Mouse (Mus musculus) spleen, postnatal 14 days (tissue): ENCODE measurements around the gene Mak.

Experiments
- DNase-seq, 2 experiments: peaks; one replicate each; pipeline ENCODE4 v3.0.0; 2021 to 2022; ENCODE audit warnings: low spot score in 2 of 2

Mak gene

GRCm38 (mm10) chr13:41071617-41072016, 7.9 kb downstream of the Mak start:
- no peak for DNase-seq

GRCm38 (mm10) chr13:41067618-41068017, 11.9 kb downstream of the Mak start:
- DNase-seq, result no peak

DNA sequence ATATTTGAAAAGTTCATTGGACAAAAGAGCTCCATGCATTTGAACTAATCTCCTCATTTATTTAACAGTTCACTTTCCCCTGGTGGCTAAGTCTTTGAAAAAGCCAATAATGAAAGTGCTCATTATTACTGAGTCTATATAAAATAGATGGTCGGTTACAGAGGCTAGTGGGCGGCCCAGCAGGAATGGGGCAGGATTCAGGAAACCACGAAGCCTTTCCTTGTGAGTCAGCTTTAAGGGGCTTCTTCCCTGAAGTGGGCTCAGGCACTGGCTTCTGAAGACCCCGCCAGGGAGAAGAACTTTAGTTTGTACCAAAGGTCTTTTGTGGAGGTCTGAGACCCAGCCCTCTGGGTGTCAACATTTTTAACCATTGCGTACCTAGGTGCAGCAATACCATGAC, 27.5 kb downstream of the Mak start:
- no peak for DNase-seq

GRCm38 (mm10) chr13:41047280-41047679, 32.2 kb downstream of the Mak start:
- no peak for DNase-seq

GRCm38 (mm10) chr13:41045901-41046300, 33.6 kb downstream of the Mak start:
- DNase-seq, result no peak

DNA sequence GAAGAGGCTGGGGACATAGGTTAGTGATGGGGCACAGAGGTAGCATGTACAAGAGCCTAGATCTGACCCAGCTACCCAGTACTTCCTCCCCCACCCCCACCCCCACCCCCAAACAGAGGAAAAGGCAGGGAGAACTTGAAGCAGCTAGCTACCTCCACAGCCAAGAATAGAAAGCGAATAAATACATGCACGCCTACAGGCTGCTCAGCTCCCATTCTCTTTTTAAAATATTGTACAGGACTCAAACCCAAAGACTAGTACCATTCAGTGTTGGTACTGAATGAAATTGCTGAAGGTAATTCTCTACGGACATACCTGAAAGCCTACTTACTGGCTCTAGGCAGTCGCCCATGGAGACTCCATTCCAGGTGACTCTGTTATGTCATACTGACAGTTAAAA, 37.0 kb downstream of the Mak start:
- no peak for DNase-seq

DNA sequence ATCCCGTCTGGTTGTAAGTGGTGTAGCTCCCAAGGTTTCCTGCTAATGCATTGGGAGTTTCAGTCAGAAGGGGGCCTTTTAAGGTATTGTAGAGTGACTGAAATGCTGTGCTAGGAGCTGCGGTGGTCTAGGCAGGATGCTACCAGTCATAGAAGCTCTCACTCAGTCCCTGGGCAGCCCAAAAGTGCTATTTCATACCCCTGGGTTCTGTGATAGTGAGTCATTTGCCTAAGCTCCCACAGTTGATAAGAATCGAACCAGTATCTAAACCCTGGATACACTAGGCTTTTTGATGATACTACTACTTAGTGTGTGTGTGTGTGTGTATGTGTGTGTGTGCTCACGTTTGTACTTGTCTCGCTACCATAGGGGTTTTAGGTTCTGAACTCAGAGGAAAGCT, 49.4 kb downstream of the Mak start:
- DNase-seq, result no peak

GRCm38 (mm10) chr13:41022099-41022498, 57.4 kb downstream of the Mak start:
- DNase-seq, result no peak

DNA sequence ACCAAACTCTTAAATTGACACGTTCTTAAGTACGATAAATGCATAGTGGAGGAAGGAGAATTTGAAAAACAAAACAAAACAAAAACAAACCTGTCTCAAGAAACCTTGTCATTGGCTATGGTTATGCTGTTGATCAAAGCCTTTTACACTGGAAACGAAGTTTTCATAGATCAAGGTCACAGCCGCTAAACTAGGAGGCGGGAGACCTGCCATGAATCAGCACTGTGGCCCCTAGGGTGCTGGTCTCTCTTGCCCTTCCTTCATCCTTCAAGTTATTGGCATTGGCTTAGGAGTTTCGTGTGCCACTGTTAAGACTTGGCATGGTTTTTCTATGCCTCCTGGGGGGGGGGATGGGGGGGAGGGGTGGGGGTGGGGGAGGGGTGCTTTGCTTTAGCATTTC, 57.9 kb downstream of the Mak start:
- no peak for DNase-seq

- DNase-seq, result no peak
Measured at GRCm38 (mm10) chr13:41020494-41020893, 59.0 kb downstream of the Mak start.

DNA sequence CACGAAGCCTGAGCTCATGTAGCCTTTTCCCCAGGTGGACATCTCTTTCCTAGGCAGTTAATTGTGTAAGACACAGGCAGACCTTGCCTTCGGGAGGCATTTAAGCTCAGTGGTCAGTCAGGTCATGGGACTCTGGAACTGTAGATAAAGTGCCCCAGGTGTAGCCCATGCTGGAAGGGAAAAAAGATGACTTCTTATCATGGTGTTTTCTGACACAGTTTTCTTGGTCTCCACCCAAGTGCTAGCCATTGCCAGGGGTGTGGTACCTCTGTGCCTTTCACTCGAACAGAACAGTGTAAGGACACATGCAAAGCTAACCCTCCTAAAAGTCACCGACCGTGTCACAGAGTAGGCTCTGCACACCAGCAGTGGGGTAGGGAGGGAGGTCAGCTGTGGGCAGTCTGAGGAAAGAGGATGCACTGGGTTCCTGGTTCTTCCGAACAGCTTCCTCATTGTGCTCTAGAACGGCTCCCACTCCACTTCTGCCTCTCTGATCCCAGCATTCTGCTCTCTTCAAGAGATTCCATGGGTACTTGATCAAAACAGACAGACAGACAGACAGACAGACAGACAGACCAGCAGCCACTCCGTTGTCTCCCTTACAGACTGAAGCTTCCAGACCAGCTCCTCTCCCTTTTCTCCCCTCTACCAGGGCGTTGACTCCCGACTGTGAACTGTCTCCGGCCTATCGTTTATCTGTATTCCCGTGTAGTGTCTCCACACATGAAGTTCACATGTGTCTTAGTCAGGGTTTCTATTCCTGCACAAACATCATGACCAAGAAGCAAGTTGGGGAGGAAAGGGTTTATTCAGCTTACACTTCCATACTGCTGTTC, 60.5 kb downstream of the Mak start:
- DNase-seq, result peak in 1 of 2 experiments; percentile 2

GRCm38 (mm10) chr13:41018236-41018635, 61.3 kb downstream of the Mak start:
- peak in 1 of 2 experiments; percentile 8 for DNase-seq

DNA sequence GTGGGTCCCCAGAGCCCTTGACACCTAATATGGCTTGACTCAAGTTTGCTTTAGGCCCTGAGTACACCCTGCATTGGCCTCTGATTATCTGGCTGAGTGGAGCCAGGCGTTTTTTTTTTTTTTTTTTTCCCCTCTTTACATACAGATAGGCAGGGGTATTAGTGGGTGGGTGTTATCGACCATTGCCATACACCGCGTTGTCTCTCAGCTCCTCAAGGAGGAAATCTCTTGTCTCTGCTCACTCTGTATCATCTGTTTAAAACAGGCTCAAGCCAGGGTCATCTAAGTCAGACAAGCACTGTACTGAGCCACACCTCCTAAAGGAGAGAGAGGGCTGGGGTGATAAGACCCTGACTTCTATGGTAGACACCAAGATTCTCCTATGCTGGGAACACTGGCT, 61.7 kb downstream of the Mak start:
- no peak for DNase-seq

DNA sequence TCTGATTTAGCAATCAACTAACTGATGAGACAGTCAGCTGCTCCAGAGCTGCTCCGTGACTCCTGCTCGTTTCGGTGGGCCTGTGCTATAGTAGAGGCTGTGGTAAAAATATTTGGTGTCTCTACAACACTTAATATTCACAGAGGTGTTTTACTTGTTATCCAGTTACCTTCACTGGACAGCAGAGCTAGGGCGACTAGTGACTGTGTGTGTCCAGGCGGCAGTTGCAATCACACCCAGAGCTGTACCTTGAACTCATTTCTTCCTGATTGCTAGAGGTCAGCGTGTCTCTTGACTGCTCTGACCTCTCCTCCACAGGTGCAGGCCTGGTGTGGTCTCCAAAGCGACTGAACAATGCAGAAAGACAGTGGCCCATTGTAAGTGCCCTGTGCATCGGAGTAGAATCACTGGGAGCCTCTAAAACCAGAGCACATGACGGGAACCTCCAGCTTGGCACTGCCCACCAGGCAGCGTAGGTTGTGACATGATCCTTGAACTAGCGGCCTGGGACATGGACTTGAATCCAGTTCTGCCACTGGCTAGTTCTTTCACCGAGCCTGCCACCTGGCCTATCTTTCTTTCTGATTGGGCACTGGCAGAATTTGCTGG, 62.6 kb downstream of the Mak start:
- peak in 1 of 2 experiments; percentile 12 for DNase-seq

DNA sequence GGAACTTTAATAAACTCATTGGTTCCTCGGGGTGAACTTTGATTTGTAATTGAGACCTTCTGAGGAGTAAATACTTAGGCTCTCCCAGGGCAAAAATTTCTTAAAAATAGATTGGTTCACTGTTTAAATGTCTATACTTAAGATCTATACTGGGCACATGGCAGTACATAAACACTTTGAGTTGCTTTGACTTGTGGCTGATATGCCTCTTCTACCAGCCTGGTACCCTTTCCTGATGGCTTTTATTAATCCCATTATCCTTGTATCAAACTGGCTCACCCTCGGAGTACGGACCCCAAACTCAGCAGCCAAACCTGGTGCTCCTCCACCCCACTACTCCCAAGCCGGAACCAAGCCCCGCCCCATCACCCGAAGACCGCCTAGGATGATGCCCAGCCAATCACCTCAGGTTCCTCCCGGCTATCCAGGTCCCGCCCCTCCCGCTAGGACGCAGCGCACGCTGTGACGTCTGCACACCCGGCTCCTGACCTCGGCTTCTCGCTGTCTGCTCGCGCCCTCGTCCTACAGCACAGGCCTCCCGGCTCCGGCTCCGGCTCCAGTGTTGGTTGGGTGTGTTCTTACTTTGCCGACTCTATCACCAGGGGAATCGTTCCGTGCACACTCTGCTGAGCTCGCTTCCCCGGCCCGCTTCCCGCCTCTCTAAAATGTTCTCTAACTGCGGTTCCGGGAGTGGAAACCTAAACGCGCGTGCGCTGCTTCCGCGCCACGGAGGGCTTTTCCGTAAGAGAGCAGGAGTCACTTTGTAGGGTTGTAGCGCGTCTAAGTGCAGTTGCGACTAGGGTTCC, 63.5 kb downstream of the Mak start, which contains the start of gene Tmem14c:
Gene Tmem14c (plus strand): TSS at position 464 of the 806 bp plus-strand sequence.
- peak; percentile 94 to 96 for DNase-seq

- no peak for DNase-seq
Measured at GRCm38 (mm10) chr13:41008946-41009345, 70.6 kb downstream of the Mak start.

DNA sequence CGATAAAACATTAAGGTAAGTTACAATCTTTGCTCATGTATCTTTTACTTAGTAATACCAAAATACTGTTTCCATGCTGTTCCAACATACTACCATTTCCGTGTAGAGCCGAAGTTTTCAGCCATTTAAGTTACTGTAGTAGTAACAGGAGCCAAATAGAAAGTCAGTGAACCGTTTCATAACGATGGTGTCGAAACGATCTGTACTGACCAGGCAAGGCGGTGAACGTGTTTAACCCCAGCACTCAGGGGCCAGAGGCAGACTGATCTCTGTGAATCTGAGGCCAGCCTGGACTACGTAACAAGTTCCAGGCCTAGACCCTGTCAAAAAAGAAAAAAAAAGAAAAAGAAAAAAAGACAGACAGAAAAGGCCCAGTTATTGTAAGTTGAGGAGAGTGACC, 71.2 kb downstream of the Mak start:
- no peak for DNase-seq

DNA sequence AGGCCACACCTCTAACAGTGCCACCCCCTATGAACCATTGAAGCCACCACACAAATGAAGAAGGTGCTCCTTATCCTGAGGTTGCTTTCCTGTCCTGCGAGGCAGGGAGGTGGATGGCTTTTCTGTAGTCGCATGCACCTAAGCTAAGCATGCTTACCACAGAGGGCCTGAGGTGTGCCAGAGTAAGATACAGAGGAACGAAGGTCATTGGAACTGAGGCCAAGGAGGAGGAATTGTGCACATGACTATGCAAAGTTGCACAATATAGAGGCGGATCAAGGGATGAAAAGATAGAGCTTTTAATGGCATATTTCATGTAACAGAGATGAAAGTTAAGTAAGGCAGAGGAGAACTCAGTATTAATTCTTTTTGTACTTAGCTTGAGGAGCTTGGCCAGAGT, 73.3 kb downstream of the Mak start:
- no peak for DNase-seq

GRCm38 (mm10) chr13:41002001-41002400, 77.5 kb downstream of the Mak start:
- DNase-seq, result no peak

DNA sequence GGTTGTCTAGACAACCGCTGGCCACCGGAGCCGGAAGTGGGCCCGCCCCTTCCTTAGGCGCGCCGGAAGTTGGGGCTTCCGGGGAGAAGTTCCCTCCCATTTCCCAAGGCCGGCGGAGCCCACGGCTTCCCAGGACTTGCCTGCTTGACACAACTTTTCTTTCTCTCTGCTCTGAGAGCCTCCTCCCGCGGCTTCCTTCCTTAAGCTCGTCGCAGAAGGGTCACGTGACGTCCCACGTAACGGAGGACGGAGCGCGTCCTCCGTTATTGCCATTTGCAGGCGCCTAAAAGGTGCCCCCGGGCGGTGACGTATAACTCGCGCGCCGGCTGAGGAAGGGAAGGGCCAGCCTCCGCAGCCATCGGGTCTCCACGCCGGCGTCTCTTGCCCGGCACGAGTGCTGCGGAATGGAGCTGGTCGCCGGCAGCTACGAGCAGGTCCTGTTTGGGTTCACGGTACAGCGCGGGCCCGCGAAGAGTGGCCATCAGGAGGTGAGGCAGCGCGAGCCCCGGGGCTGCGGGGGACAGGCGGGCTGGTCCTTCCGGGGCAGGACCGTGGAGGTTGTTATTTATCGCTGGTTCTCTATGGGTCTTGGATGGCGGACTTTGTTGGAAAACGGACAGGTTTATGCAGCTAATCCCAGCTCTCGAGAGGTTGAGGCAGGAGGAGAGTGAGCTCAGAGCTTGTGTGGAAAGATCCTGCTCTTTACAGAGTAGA, 78.4 kb downstream of the Mak start, which contains the start of gene Pak1ip1:
Gene Pak1ip1 (plus strand): TSS at position 98 of the 714 bp plus-strand sequence.
- DNase-seq, result peak; percentile 82 to 90

DNA sequence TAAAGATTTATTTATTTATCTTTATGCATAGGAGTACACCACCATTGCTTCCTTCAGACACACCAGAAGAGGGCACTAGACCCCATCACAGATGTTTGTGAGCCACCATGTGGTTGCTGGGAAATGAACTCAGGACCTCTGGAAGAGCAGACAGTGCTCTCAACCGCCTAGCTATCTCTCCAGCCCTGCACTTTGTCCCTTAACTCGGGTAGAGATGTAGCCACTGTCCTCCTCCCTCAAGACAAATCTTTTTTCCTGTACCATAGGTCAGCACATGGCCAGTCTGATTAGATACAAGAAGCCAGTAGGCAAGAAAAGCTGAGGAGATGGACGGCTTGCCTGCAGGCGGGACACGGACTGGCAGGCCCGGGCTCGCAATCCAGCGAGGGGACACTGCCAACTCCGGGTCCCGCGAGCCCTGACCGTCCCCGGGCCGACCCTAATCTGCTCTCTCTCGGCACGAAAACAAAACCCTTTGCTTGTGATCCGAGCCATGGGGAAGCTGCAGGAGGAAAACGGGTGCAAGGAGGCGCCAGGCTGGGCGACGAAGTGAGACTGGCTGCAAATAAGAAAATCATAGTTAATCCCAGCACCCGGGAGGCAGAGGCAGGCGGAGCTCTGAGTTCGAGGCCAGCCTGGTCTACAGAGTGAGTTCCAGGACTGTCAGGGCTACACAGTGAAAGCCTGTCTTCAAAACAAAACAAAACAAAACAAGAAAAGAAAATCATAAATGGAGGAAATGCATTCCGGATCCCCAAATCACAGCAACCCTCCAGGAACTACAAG, 79.2 kb downstream of the Mak start:
- peak in 1 of 2 experiments; percentile 12 for DNase-seq
